Mouse (Mus musculus): ENCODE results near the gene Fgfr1op2. TPM values are rescaled to one million over a fixed set of nuclear protein-coding genes. Genes with fewer than 3 reads are reported as not detected.

Gene Fgfr1op2
- polyA plus RNA-seq, 1 experiment from 2014 or later = 52.3 TPM

DNA sequence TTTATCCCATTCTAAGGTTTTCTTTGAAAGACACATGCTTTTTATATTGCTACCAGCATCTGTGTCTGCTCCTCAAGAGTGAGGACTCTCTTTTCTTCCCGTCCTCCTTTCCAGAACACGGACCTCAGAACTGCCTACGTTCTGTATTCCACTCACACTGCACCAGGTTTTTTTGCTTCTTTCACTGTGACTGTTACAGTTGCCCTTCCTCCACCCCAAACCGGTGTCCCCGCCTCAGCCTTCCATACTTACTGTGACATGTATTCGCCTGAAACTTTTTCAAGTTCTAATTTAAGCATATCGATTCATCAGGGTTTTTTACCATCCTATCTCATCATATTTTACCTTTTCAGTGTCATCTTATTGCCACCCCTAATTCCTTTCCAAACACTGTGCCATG lies 1.6 kb downstream of the Fgfr1op2 start:
- 19% methylated on average over 7 of the region's 7 CpGs for WGBS
- Histone ChIP-seq H3K4me3 (replicated peaks; ENCODE audit: low read depth, low read length) (peak overlapping the region; percentile 94), H3K4me2 (ENCODE audit: low read length) (peak overlapping the region; percentile 69), H3K9ac (replicated peaks; ENCODE audit: low read length) (peak overlapping the region; percentile 90), H3K27me3 (ENCODE audit: control insufficient read depth, insufficient read depth, low read length) (no peaks in the 10 kb centered on the region), H3K36me3 (ENCODE audit: control insufficient read depth, insufficient read depth, low read length) (no peaks in the 10 kb centered on the region), H3K9me3 (ENCODE audit: control insufficient read depth, low read length) (no peaks in the 10 kb centered on the region), H3K27ac (replicated peaks; ENCODE audit: low read depth, low read length) (peak overlapping the region; percentile 98), H3K4me1 (ENCODE audit: control insufficient read depth, insufficient read depth, low read length) (peaks cover 27% of the 10 kb centered on the region)
- DNase-seq (peak; percentile 37), ATAC-seq (ENCODE audit: low FRiP score, low TSS enrichment) (no peak)

DNA sequence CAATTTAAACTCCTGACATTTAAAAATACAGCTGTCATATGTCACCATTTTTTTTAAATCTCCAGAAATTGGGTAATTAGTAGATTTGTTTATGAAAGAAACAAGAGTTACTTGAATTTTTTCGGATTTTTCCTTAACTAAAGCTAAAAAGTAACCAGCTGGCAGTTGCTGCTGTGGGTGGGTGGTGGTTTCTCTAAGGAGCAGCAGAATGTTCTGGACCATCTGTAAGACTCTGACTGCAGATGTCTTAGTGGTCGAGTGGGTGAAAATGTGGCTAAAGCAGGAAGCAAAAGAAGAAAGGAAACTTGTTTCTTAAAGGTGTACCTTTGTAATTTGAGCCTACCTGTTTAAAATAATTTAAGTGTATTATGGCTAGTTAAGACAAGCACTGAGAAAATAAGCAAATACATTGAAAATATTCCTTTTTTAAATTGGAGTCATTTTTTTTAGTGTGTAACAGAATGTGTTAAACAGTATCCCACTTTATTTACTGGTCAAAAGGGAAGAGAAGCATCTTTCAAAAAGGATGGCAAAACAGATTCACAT lies 3.5 kb downstream of the Fgfr1op2 start:
- H3K9me3 ChIP-seq (ENCODE audit: control insufficient read depth, low read length) = no peaks in the 10 kb centered on the region
- ATAC-seq (ENCODE audit: low FRiP score, low TSS enrichment) (no peak), DNase-seq (no peak)
- H3K36me3 ChIP-seq (ENCODE audit: control insufficient read depth, insufficient read depth, low read length) = no peaks in the 10 kb centered on the region
- 65% methylated on average over 2 of the region's 2 CpGs for WGBS
- no peak overlapping the region for H3K4me2 ChIP-seq (ENCODE audit: low read length)
- H3K4me3 ChIP-seq (replicated peaks; ENCODE audit: low read depth, low read length) = no peak overlapping the region
- no peaks in the 10 kb centered on the region for H3K27me3 ChIP-seq (ENCODE audit: control insufficient read depth, insufficient read depth, low read length)
- H3K9ac ChIP-seq (replicated peaks; ENCODE audit: low read length) = no peak overlapping the region
- peaks cover 17% of the 10 kb centered on the region for H3K4me1 ChIP-seq (ENCODE audit: control insufficient read depth, insufficient read depth, low read length)
- H3K27ac ChIP-seq (replicated peaks; ENCODE audit: low read depth, low read length) = no peak overlapping the region

DNA sequence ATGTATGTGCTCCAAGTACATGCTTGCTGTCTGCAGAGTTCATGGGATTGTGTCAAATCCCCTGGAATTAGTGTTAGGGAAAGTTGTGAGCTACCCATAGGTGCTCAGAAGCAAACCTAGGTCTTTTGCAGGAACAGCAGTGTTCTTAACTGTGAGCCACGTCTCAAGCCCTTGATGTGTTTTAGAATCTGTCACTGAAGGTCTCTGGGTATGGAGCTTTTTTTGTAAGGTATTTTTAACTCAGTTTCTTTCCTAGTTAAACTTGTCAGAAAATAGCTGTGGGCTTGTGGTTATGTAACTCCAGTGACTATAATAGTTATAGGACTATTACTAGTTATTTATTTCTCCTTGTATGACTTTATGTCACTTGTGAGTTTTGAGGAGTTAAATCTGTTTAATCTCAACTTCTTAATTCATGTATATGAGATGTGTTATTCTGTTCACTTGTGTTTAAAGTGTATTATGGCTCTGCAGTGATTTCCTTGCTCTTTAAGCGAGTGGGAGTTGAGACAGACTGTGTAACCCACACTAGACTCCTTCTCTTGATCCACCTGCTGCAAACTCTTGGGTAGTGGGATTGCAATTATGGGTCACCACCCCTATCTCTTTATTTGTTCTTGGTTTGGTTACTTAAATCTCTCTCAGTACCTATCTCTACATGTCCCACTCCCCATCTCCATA lies 6.5 kb downstream of the Fgfr1op2 start:
- Histone ChIP-seq H3K9ac (replicated peaks; ENCODE audit: low read length) (no peak overlapping the region), H3K4me2 (ENCODE audit: low read length) (no peak overlapping the region), H3K4me1 (ENCODE audit: control insufficient read depth, insufficient read depth, low read length) (0 out of 2 replicates have a peak, but pooled peaks cover 5% of the 10 kb centered on the region), H3K4me3 (replicated peaks; ENCODE audit: low read depth, low read length) (no peak overlapping the region), H3K27me3 (ENCODE audit: control insufficient read depth, insufficient read depth, low read length) (no peaks in the 10 kb centered on the region), H3K9me3 (ENCODE audit: control insufficient read depth, low read length) (no peaks in the 10 kb centered on the region), H3K36me3 (ENCODE audit: control insufficient read depth, insufficient read depth, low read length) (peaks cover 21% of the 10 kb centered on the region), H3K27ac (replicated peaks; ENCODE audit: low read depth, low read length) (no peak overlapping the region)
- no peak for ATAC-seq (ENCODE audit: low FRiP score, low TSS enrichment)
- no peak for DNase-seq
- WGBS = 85% methylated on average over 2 of the region's 2 CpGs

GRCm38 (mm10) chr6:146585134-146585533 lies 8.1 kb downstream of the Fgfr1op2 start:
- Histone ChIP-seq H3K4me3 (replicated peaks; ENCODE audit: low read depth, low read length) (no peak overlapping the region), H3K4me2 (ENCODE audit: low read length) (no peak overlapping the region), H3K27me3 (ENCODE audit: control insufficient read depth, insufficient read depth, low read length) (no peaks in the 10 kb centered on the region), H3K9me3 (ENCODE audit: control insufficient read depth, low read length) (no peaks in the 10 kb centered on the region), H3K9ac (replicated peaks; ENCODE audit: low read length) (no peak overlapping the region), H3K36me3 (ENCODE audit: control insufficient read depth, insufficient read depth, low read length) (peaks cover 37% of the 10 kb centered on the region), H3K27ac (replicated peaks; ENCODE audit: low read depth, low read length) (no peak overlapping the region), H3K4me1 (ENCODE audit: control insufficient read depth, insufficient read depth, low read length) (no peaks in the 10 kb centered on the region)
- 89% methylated on average over 5 of the region's 5 CpGs for WGBS
- no peak for DNase-seq
- ATAC-seq (ENCODE audit: low FRiP score, low TSS enrichment) = no peak

DNA sequence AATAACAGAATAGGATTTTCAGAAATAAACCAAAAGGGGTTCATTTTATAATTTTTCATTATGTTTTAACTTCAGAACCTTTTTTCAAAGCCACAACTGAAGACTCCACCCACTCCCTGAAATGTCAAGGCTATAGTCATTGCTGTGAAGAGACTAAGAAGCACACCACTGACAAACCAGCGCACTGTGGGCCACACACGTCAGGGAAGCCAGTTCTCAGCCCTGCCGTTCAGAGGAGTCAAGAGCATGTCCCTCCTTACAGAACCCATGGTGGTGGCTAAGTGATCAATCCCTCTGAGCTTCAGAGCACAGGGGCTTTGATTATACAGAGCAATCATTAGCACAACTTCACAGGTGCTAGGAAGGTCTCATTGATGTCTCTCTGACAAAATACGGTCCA lies 25.6 kb downstream of the Fgfr1op2 start:
- DNase-seq = no peak
- Histone ChIP-seq H3K27me3 (ENCODE audit: control insufficient read depth, insufficient read depth, low read length) (no peaks in the 10 kb centered on the region), H3K4me2 (ENCODE audit: low read length) (no peak overlapping the region), H3K9ac (replicated peaks; ENCODE audit: low read length) (no peak overlapping the region), H3K4me3 (replicated peaks; ENCODE audit: low read depth, low read length) (no peak overlapping the region), H3K36me3 (ENCODE audit: control insufficient read depth, insufficient read depth, low read length) (peaks cover 74% of the 10 kb centered on the region), H3K4me1 (ENCODE audit: control insufficient read depth, insufficient read depth, low read length) (no peaks in the 10 kb centered on the region), H3K9me3 (ENCODE audit: control insufficient read depth, low read length) (no peaks in the 10 kb centered on the region), H3K27ac (replicated peaks; ENCODE audit: low read depth, low read length) (no peak overlapping the region)
- WGBS = 87% methylated on average over 4 of the region's 4 CpGs
- no peak for ATAC-seq (ENCODE audit: low FRiP score, low TSS enrichment)

DNA sequence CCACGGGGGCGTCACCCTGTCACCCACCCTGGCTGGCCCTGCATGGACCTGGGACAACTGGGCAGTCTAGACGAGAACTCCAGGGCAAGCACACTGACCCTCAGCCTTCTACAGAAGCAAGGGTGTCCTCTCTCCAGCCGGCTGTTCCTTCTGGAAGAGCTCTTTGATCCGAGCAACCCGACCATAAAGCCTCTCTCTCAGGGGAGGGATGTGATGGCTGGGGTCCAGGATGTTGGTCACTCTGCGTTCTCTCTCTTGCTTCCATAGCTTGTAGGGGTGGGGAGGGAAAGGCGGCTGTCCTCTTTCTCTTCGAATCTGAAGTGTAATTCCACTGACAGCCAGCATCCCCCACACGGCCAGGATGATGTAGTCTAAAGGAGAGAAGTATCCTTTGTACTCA lies 26.6 kb downstream of the Fgfr1op2 start:
- 75% methylated on average over 10 of the region's 10 CpGs for WGBS
- H3K4me1 ChIP-seq (ENCODE audit: control insufficient read depth, insufficient read depth, low read length) = no peaks in the 10 kb centered on the region
- no peak for DNase-seq
- no peak for ATAC-seq (ENCODE audit: low FRiP score, low TSS enrichment)
- H3K9ac ChIP-seq (replicated peaks; ENCODE audit: low read length) = no peak overlapping the region
- H3K4me2 ChIP-seq (ENCODE audit: low read length) = no peak overlapping the region
- H3K36me3 ChIP-seq (ENCODE audit: control insufficient read depth, insufficient read depth, low read length) = peaks cover 71% of the 10 kb centered on the region
- no peak overlapping the region for H3K4me3 ChIP-seq (replicated peaks; ENCODE audit: low read depth, low read length)
- no peaks in the 10 kb centered on the region for H3K27me3 ChIP-seq (ENCODE audit: control insufficient read depth, insufficient read depth, low read length)
- no peaks in the 10 kb centered on the region for H3K9me3 ChIP-seq (ENCODE audit: control insufficient read depth, low read length)
- no peak overlapping the region for H3K27ac ChIP-seq (replicated peaks; ENCODE audit: low read depth, low read length)

DNA sequence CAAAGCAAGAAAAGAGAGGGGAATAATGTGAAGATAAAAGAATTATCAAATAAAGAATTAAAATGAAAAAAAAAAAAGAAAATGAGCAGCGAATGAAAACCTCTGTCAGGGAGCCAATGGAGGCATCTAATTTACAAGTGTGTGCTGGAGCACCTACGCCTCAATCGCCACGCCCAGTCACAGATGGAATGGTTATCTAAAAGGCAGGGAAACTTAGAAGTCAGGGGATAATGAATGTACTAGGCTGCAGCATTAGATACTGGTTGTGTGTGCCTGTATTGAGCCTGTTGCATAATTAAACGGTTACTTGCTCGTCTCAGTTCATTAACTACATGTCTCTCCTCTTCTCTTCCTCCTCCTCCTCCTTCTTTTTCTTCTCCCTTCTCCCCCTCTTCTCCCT lies 34.4 kb downstream of the Fgfr1op2 start:
- ATAC-seq (ENCODE audit: low FRiP score, low TSS enrichment) (no peak), DNase-seq (no peak)
- Histone ChIP-seq H3K4me2 (ENCODE audit: low read length) (no peak overlapping the region), H3K4me1 (ENCODE audit: control insufficient read depth, insufficient read depth, low read length) (no peaks in the 10 kb centered on the region), H3K36me3 (ENCODE audit: control insufficient read depth, insufficient read depth, low read length) (peaks cover 61% of the 10 kb centered on the region), H3K4me3 (replicated peaks; ENCODE audit: low read depth, low read length) (no peak overlapping the region), H3K27ac (replicated peaks; ENCODE audit: low read depth, low read length) (no peak overlapping the region), H3K9me3 (ENCODE audit: control insufficient read depth, low read length) (no peaks in the 10 kb centered on the region), H3K27me3 (ENCODE audit: control insufficient read depth, insufficient read depth, low read length) (no peaks in the 10 kb centered on the region), H3K9ac (replicated peaks; ENCODE audit: low read length) (no peak overlapping the region)
- 91% methylated on average over 6 of the region's 6 CpGs for WGBS

GRCm38 (mm10) chr6:146611897-146612296 lies 34.9 kb downstream of the Fgfr1op2 start:
- Histone ChIP-seq H3K4me2 (ENCODE audit: low read length) (no peak overlapping the region), H3K36me3 (ENCODE audit: control insufficient read depth, insufficient read depth, low read length) (peaks cover 59% of the 10 kb centered on the region), H3K27ac (replicated peaks; ENCODE audit: low read depth, low read length) (no peak overlapping the region), H3K9me3 (ENCODE audit: control insufficient read depth, low read length) (no peaks in the 10 kb centered on the region), H3K9ac (replicated peaks; ENCODE audit: low read length) (no peak overlapping the region), H3K4me3 (replicated peaks; ENCODE audit: low read depth, low read length) (no peak overlapping the region), H3K27me3 (ENCODE audit: control insufficient read depth, insufficient read depth, low read length) (no peaks in the 10 kb centered on the region), H3K4me1 (ENCODE audit: control insufficient read depth, insufficient read depth, low read length) (no peaks in the 10 kb centered on the region)
- DNase-seq (no peak), ATAC-seq (ENCODE audit: low FRiP score, low TSS enrichment) (no peak)
- 95% methylated on average over 7 of the region's 7 CpGs for WGBS

GRCm38 (mm10) chr6:146612736-146613135 lies 35.7 kb downstream of the Fgfr1op2 start:
- Histone ChIP-seq H3K36me3 (ENCODE audit: control insufficient read depth, insufficient read depth, low read length) (peaks cover 59% of the 10 kb centered on the region), H3K4me3 (replicated peaks; ENCODE audit: low read depth, low read length) (no peak overlapping the region), H3K27ac (replicated peaks; ENCODE audit: low read depth, low read length) (no peak overlapping the region), H3K4me2 (ENCODE audit: low read length) (no peak overlapping the region), H3K9ac (replicated peaks; ENCODE audit: low read length) (no peak overlapping the region), H3K9me3 (ENCODE audit: control insufficient read depth, low read length) (no peaks in the 10 kb centered on the region), H3K4me1 (ENCODE audit: control insufficient read depth, insufficient read depth, low read length) (no peaks in the 10 kb centered on the region), H3K27me3 (ENCODE audit: control insufficient read depth, insufficient read depth, low read length) (no peaks in the 10 kb centered on the region)
- no peak for DNase-seq
- ATAC-seq (ENCODE audit: low FRiP score, low TSS enrichment) = no peak
- WGBS = 90% methylated on average over 5 of the region's 5 CpGs
